Mouse (Mus musculus): ENCODE data around the gene Tmem259.

- TF ChIP-seq CTCF (conservative IDR thresholded peaks at IDR 0.05; ENCODE audit: insufficient read depth, insufficient read length, low read depth, low read length) (no peak), POLR2A (IDR thresholded peaks at IDR 0.05; ENCODE audit: low read depth, low read length) (no peak)
These were observed 38.0 kb upstream of the Tmem259 start for GRCm38 (mm10) chr10:80022164-80022563.
